Mouse (Mus musculus): ENCODE measurements around the gene Ces2e. TPM values are rescaled to one million over a fixed set of nuclear protein-coding genes. Genes with fewer than 3 reads are reported as not detected.

Gene Ces2e
- 0.41 TPM for polyA plus RNA-seq (2014; fragmentation: Illumina TruSeq; extraction: RNeasy Lipid Tissue Mini Kit (QIAGEN cat#74804); ENCODE audit: low read depth, low replicate concordance)

GRCm38 (mm10) chr8:104925972-104926596 is at the start of gene Ces2e:
Gene Ces2e, plus strand, starts transcription at chr8:104926260.

GRCm38 (mm10) chr8:104947056-104947455 is 21.0 kb downstream of the Ces2e start, which contains the start of gene Ces2f:
Gene Ces2f, plus strand, starts transcription at chr8:104947356.

GRCm38 (mm10) chr8:104961537-104961961 is 35.5 kb downstream of the Ces2e start, which contains the start of gene Ces2g:
Gene Ces2g, plus strand, starts transcription at chr8:104961718.

Other genes with a start within 250 kb of the Ces2e start
- gene Ces2a, start 192.3 kb upstream of the Ces2e start, polyA plus RNA-seq (2014; fragmentation: Illumina TruSeq; extraction: RNeasy Lipid Tissue Mini Kit (QIAGEN cat#74804); ENCODE audit: low read depth, low replicate concordance) = not detected
- not detected for gene Ces2b, start 94.7 kb upstream of the Ces2e start, polyA plus RNA-seq (2014; fragmentation: Illumina TruSeq; extraction: RNeasy Lipid Tissue Mini Kit (QIAGEN cat#74804); ENCODE audit: low read depth, low replicate concordance)
- not detected for gene Ces2c, start 79.2 kb upstream of the Ces2e start, polyA plus RNA-seq (2014; fragmentation: Illumina TruSeq; extraction: RNeasy Lipid Tissue Mini Kit (QIAGEN cat#74804); ENCODE audit: low read depth, low replicate concordance)
- gene Ces2f, start 21.1 kb downstream of the Ces2e start, polyA plus RNA-seq (2014; fragmentation: Illumina TruSeq; extraction: RNeasy Lipid Tissue Mini Kit (QIAGEN cat#74804); ENCODE audit: low read depth, low replicate concordance) = not detected
- 1.6 TPM for gene Ces2g, start 35.5 kb downstream of the Ces2e start, polyA plus RNA-seq (2014; fragmentation: Illumina TruSeq; extraction: RNeasy Lipid Tissue Mini Kit (QIAGEN cat#74804); ENCODE audit: low read depth, low replicate concordance)
- gene Ces2h, start 74.6 kb downstream of the Ces2e start, polyA plus RNA-seq (2014; fragmentation: Illumina TruSeq; extraction: RNeasy Lipid Tissue Mini Kit (QIAGEN cat#74804); ENCODE audit: low read depth, low replicate concordance) = 0.08 TPM
- 0.66 TPM for gene Ces3a, start 122.3 kb downstream of the Ces2e start, polyA plus RNA-seq (2014; fragmentation: Illumina TruSeq; extraction: RNeasy Lipid Tissue Mini Kit (QIAGEN cat#74804); ENCODE audit: low read depth, low replicate concordance)
- 0.18 TPM for gene Ces3b, start 157.5 kb downstream of the Ces2e start, polyA plus RNA-seq (2014; fragmentation: Illumina TruSeq; extraction: RNeasy Lipid Tissue Mini Kit (QIAGEN cat#74804); ENCODE audit: low read depth, low replicate concordance)
- 0.21 TPM for gene Ces4a, start 205.5 kb downstream of the Ces2e start, polyA plus RNA-seq (2014; fragmentation: Illumina TruSeq; extraction: RNeasy Lipid Tissue Mini Kit (QIAGEN cat#74804); ENCODE audit: low read depth, low replicate concordance)
- 40.2 TPM for gene Cbfb, start 244.4 kb downstream of the Ces2e start, polyA plus RNA-seq (2014; fragmentation: Illumina TruSeq; extraction: RNeasy Lipid Tissue Mini Kit (QIAGEN cat#74804); ENCODE audit: low read depth, low replicate concordance)